Mouse (Mus musculus): ENCODE results near the gene Hmga2. TPM values are rescaled to one million over a fixed set of nuclear protein-coding genes. Genes with fewer than 3 reads are reported as not detected.
"Not testable (repeated sequence)": the region's sequence is repeated elsewhere in the genome, so short reads cannot be mapped to it uniquely, and the experiment has no call there.

The Hmga2 gene
- polyA plus RNA-seq, 1 experiment from 2014 or later: 2.6 TPM

- Histone ChIP-seq H3K27me3 (no peaks in the 10 kb centered on the region), H3K4me1 (replicated peaks) (peaks cover 12% of the 10 kb centered on the region; the same call in 1 of the 2 replicates), H3K9me3 (no peaks in the 10 kb centered on the region), H3K4me3 (no peak overlapping the region), H3K9ac (no peak overlapping the region), H3K4me2 (no peak overlapping the region), H3K27ac (replicated peaks) (no peak overlapping the region), H3K36me3 (no peaks in the 10 kb centered on the region)
- whole genome bisulfite sequencing: 64% methylated on average over 20 of the region's 20 CpGs
- ATAC-seq (ENCODE audit: low FRiP score, low read depth): no peak
These were observed 112.2 kb downstream of the Hmga2 start for GRCm38 (mm10) chr10:120363983-120364582.

- not testable (repeated sequence) for H3K27me3 ChIP-seq; H3K36me3 ChIP-seq; H3K27ac ChIP-seq (replicated peaks); H3K9ac ChIP-seq; H3K4me2 ChIP-seq; ATAC-seq (ENCODE audit: low FRiP score, low read depth); H3K9me3 ChIP-seq; H3K4me3 ChIP-seq
- WGBS: 86% methylated on average over 11 of the region's 11 CpGs
- peaks cover 12% of the 10 kb centered on the region; the same call in 1 of the 2 replicates for H3K4me1 ChIP-seq (replicated peaks)
These were observed 112.8 kb downstream of the Hmga2 start for GRCm38 (mm10) chr10:120363298-120363982.

GRCm38 (mm10) chr10:120354523-120355030, 121.7 kb downstream of the Hmga2 start:
- ATAC-seq (ENCODE audit: low FRiP score, low read depth): no peak
- H3K4me2 ChIP-seq: no peak overlapping the region
- no peaks in the 10 kb centered on the region for H3K27me3 ChIP-seq
- no peak overlapping the region for H3K27ac ChIP-seq (replicated peaks)
- no peaks in the 10 kb centered on the region for H3K36me3 ChIP-seq
- H3K9ac ChIP-seq: no peak overlapping the region
- no peak overlapping the region for H3K4me3 ChIP-seq
- 57% methylated on average over 13 of the region's 13 CpGs for WGBS
- H3K4me1 ChIP-seq (replicated peaks): no peaks in the 10 kb centered on the region
- no peaks in the 10 kb centered on the region for H3K9me3 ChIP-seq

- H3K36me3 ChIP-seq: no peaks in the 10 kb centered on the region
- 73% methylated on average over 6 of the region's 6 CpGs for WGBS
- ATAC-seq (ENCODE audit: low FRiP score, low read depth): no peak
- no peaks in the 10 kb centered on the region for H3K4me1 ChIP-seq (replicated peaks)
- H3K27me3 ChIP-seq: no peaks in the 10 kb centered on the region
- no peak overlapping the region for H3K4me3 ChIP-seq
- no peak overlapping the region for H3K4me2 ChIP-seq
- H3K27ac ChIP-seq (replicated peaks): no peak overlapping the region
- H3K9me3 ChIP-seq: no peaks in the 10 kb centered on the region
- no peak overlapping the region for H3K9ac ChIP-seq
These were observed 130.9 kb downstream of the Hmga2 start for GRCm38 (mm10) chr10:120345325-120345724.

- Histone ChIP-seq H3K4me2 (no peak overlapping the region), H3K9me3 (no peaks in the 10 kb centered on the region), H3K4me1 (replicated peaks) (no peaks in the 10 kb centered on the region), H3K36me3 (no peaks in the 10 kb centered on the region), H3K4me3 (no peak overlapping the region), H3K27ac (replicated peaks) (no peak overlapping the region), H3K9ac (no peak overlapping the region), H3K27me3 (no peaks in the 10 kb centered on the region)
- ATAC-seq (ENCODE audit: low FRiP score, low read depth): no peak
- WGBS: 44% methylated on average over 16 of the region's 16 CpGs
These were observed 131.5 kb downstream of the Hmga2 start for GRCm38 (mm10) chr10:120344558-120345318.

- H3K4me2 ChIP-seq; ATAC-seq (ENCODE audit: low FRiP score, low read depth); H3K36me3 ChIP-seq; H3K4me1 ChIP-seq (replicated peaks); H3K9me3 ChIP-seq; H3K9ac ChIP-seq; H3K27me3 ChIP-seq; H3K27ac ChIP-seq (replicated peaks); H3K4me3 ChIP-seq: not testable (repeated sequence)
- 71% methylated on average over 2 of the region's 2 CpGs for WGBS
These were observed 136.4 kb downstream of the Hmga2 start for GRCm38 (mm10) chr10:120339906-120340305.

- 49% methylated on average over 4 of the region's 4 CpGs for WGBS
- Histone ChIP-seq H3K27me3 (no peaks in the 10 kb centered on the region), H3K9ac (no peak overlapping the region), H3K36me3 (no peaks in the 10 kb centered on the region), H3K4me3 (no peak overlapping the region), H3K9me3 (no peaks in the 10 kb centered on the region), H3K27ac (replicated peaks) (no peak overlapping the region), H3K4me1 (replicated peaks) (no peaks in the 10 kb centered on the region), H3K4me2 (no peak overlapping the region)
- no peak for ATAC-seq (ENCODE audit: low FRiP score, low read depth)
These were observed 136.9 kb downstream of the Hmga2 start for GRCm38 (mm10) chr10:120339324-120339723.

- no peaks in the 10 kb centered on the region for H3K36me3 ChIP-seq
- H3K4me2 ChIP-seq: no peak overlapping the region
- 69% methylated on average over 5 of the region's 5 CpGs for WGBS
- H3K4me3 ChIP-seq: no peak overlapping the region
- no peaks in the 10 kb centered on the region for H3K27me3 ChIP-seq
- no peak overlapping the region for H3K27ac ChIP-seq (replicated peaks)
- no peak for ATAC-seq (ENCODE audit: low FRiP score, low read depth)
- H3K4me1 ChIP-seq (replicated peaks): no peaks in the 10 kb centered on the region
- H3K9me3 ChIP-seq: no peaks in the 10 kb centered on the region
- no peak overlapping the region for H3K9ac ChIP-seq
These were observed 137.4 kb downstream of the Hmga2 start for GRCm38 (mm10) chr10:120338841-120339240.

- not testable (repeated sequence) for H3K4me3 ChIP-seq; H3K9me3 ChIP-seq; H3K4me1 ChIP-seq (replicated peaks); H3K27me3 ChIP-seq; H3K27ac ChIP-seq (replicated peaks); H3K36me3 ChIP-seq; H3K4me2 ChIP-seq; H3K9ac ChIP-seq; ATAC-seq (ENCODE audit: low FRiP score, low read depth)
- 100% methylated on average over 1 of the region's 1 CpGs for WGBS
These were observed 137.8 kb downstream of the Hmga2 start for GRCm38 (mm10) chr10:120338431-120338830.

GRCm38 (mm10) chr10:120327946-120328345, 148.3 kb downstream of the Hmga2 start:
- Histone ChIP-seq H3K9me3 (no peaks in the 10 kb centered on the region), H3K4me1 (replicated peaks) (no peaks in the 10 kb centered on the region), H3K4me2 (no peak overlapping the region), H3K4me3 (no peak overlapping the region), H3K27me3 (no peaks in the 10 kb centered on the region), H3K27ac (replicated peaks) (no peak overlapping the region), H3K9ac (no peak overlapping the region), H3K36me3 (no peaks in the 10 kb centered on the region)
- ATAC-seq (ENCODE audit: low FRiP score, low read depth): no peak
- WGBS: 95% methylated on average over 14 of the region's 14 CpGs

- Histone ChIP-seq H3K4me2 (no peak overlapping the region), H3K27me3 (no peaks in the 10 kb centered on the region), H3K27ac (replicated peaks) (no peak overlapping the region), H3K4me1 (replicated peaks) (no peaks in the 10 kb centered on the region), H3K4me3 (no peak overlapping the region), H3K9ac (no peak overlapping the region), H3K9me3 (no peaks in the 10 kb centered on the region), H3K36me3 (no peaks in the 10 kb centered on the region)
- WGBS: 89% methylated on average over 11 of the region's 11 CpGs
- ATAC-seq (ENCODE audit: low FRiP score, low read depth): no peak
These were observed 152.6 kb downstream of the Hmga2 start for GRCm38 (mm10) chr10:120323584-120324203.

- no peaks in the 10 kb centered on the region for H3K9me3 ChIP-seq
- no peak overlapping the region for H3K27ac ChIP-seq (replicated peaks)
- 95% methylated on average over 8 of the region's 8 CpGs for WGBS
- no peak overlapping the region for H3K9ac ChIP-seq
- ATAC-seq (ENCODE audit: low FRiP score, low read depth): no peak
- H3K27me3 ChIP-seq: no peaks in the 10 kb centered on the region
- no peaks in the 10 kb centered on the region for H3K36me3 ChIP-seq
- no peak overlapping the region for H3K4me2 ChIP-seq
- H3K4me1 ChIP-seq (replicated peaks): no peaks in the 10 kb centered on the region
- H3K4me3 ChIP-seq: no peak overlapping the region
These were observed 153.5 kb downstream of the Hmga2 start for GRCm38 (mm10) chr10:120322815-120323214.
